Mouse (Mus musculus) embryonic fibroblast, embryonic 13.5 days (primary cell): ENCODE measurements at regions not wholly inside any gene's neighbourhood (a gene's known extent, or its start where the extent isn't known, plus 50 kb on each side); places are given as distances from the start of the nearest gene placed in this dataset.

Source experiments
- CTCF ChIP-seq: IDR thresholded peaks from 2 replicates; pipeline ENCODE4 v1.5.1; 2011; ENCODE audit warnings: mild to moderate bottlenecking, control low read depth, low read length, moderate library complexity, borderline replicate concordance; ENCODE audit not compliant: insufficient read depth
- POLR2A ChIP-seq: IDR thresholded peaks from 2 replicates; pipeline ENCODE4 v1.6.1; 2011; ENCODE audit warnings: low read depth, mild to moderate bottlenecking, control low read depth, low read length, moderate library complexity

DNA sequence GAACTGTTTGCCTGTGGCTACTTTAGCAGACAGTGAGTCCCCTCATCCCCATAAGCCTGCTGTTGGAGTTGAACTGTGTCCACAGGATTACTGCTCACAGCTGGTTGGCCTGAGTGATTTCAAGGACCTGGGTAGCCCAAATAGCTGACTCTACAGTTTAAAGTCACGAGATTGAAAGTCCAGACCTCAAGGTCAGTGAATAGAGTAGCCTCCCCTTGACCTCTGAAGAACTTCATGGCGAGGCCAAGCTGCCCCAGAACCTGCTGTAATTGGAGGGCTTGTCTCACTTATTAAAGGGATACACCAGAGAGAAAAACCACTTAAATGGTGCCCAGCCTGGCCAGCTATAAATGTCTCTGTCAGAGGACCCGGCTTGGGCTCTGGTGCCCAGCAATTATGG is 97.7 kb upstream of the Zbtb40 start:
- no peak for TF ChIP-seq POLR2A
- no peak for TF ChIP-seq CTCF
